Mouse (Mus musculus): ENCODE data around the gene Uhrf1. TPM values are rescaled to one million over a fixed set of nuclear protein-coding genes. Genes with fewer than 3 reads are reported as not detected.

Uhrf1 gene
- polyA plus RNA-seq (2012; fragmentation: generic; extraction: Trizol), result 18.4 TPM

GRCm38 (mm10) chr17:56303160-56303846 is at the start of gene Uhrf1:
TSS of gene Uhrf1 (plus strand) at chr17:56303321.
- Histone ChIP-seq H3K4me3 (peak within 1 kb of the TSS; percentile 83), H3K79me2 (ENCODE audit: control insufficient read depth, insufficient read depth) (peaks cover 35% of the 10 kb centered on the region), H3K36me3 (ENCODE audit: control insufficient read depth, insufficient read depth) (no peaks in the 10 kb centered on the region), H3K27me3 (ENCODE audit: control insufficient read depth, insufficient read depth, insufficient read length) (no peaks in the 10 kb centered on the region), H3ac (ENCODE audit: control insufficient read depth, insufficient read length) (peak within 1 kb of the TSS; percentile 5), H3K4me2 (ENCODE audit: low read depth) (peak within 1 kb of the TSS; percentile 97)
- TF ChIP-seq E2F4 (IDR thresholded peaks at IDR 0.05; ENCODE audit: insufficient read depth), result peak; percentile 27
- no peak for TF ChIP-seq POLR2AphosphoS2 (IDR thresholded peaks at IDR 0.05; ENCODE audit: insufficient read length, low read depth)

GRCm38 (mm10) chr17:56254695-56255094 is 48.4 kb upstream of the Uhrf1 start:
- Histone ChIP-seq H3K36me3 (ENCODE audit: control insufficient read depth, insufficient read depth) (no peaks in the 10 kb centered on the region), H3ac (ENCODE audit: control insufficient read depth, insufficient read length) (no peak overlapping the region), H3K4me3 (no peak overlapping the region), H3K27me3 (ENCODE audit: control insufficient read depth, insufficient read depth, insufficient read length) (peaks cover 4% of the 10 kb centered on the region), H3K79me2 (ENCODE audit: control insufficient read depth, insufficient read depth) (peaks cover 23% of the 10 kb centered on the region), H3K4me2 (ENCODE audit: low read depth) (no peak overlapping the region)
- TF ChIP-seq MYOG (IDR thresholded peaks at IDR 0.05; ENCODE audit: control insufficient read depth in 1 of 3, insufficient read depth in 1 of 3, insufficient read length in 2 of 3, low read depth in 2 of 3) (no peak), TCF3 (IDR thresholded peaks at IDR 0.05; ENCODE audit: insufficient read length, low read depth) (no peak), REST (IDR thresholded peaks at IDR 0.05; ENCODE audit: insufficient read depth, insufficient read length) (no peak), E2F4 (IDR thresholded peaks at IDR 0.05; ENCODE audit: insufficient read depth) (no peak), CEBPB (IDR thresholded peaks at IDR 0.05; ENCODE audit: insufficient read depth, poor library complexity, severe bottlenecking) (no peak), MAX (IDR thresholded peaks at IDR 0.05; ENCODE audit: low read depth) (no peak), POLR2A (IDR thresholded peaks at IDR 0.05; ENCODE audit: insufficient read length, low read depth) (no peak), TCF12 (IDR thresholded peaks at IDR 0.05; ENCODE audit: insufficient read depth, poor library complexity, severe bottlenecking) (no peak), POLR2AphosphoS2 (IDR thresholded peaks at IDR 0.05; ENCODE audit: insufficient read length, low read depth) (no peak), USF1 (IDR thresholded peaks at IDR 0.05; ENCODE audit: low read depth) (no peak), MYOD1 (IDR thresholded peaks at IDR 0.05; ENCODE audit: control insufficient read depth in 1 of 3, insufficient read length in 2 of 3, low read depth in 2 of 3) (no peak), SRF (IDR thresholded peaks at IDR 0.05; ENCODE audit: control insufficient read depth, insufficient read length, low read depth) (no peak)

- peak overlapping the region; percentile 64 for H3K4me2 ChIP-seq (ENCODE audit: low read depth)
- no peak overlapping the region for H3ac ChIP-seq (ENCODE audit: control insufficient read depth, insufficient read length)
- peak overlapping the region; percentile 50 for H3K4me3 ChIP-seq
Observed at GRCm38 (mm10) chr17:56255429-56255828, 47.7 kb upstream of the Uhrf1 start.

GRCm38 (mm10) chr17:56255863-56256238 is 47.3 kb upstream of the Uhrf1 start:
- TF ChIP-seq REST (IDR thresholded peaks at IDR 0.05; ENCODE audit: insufficient read depth, insufficient read length) (no peak), MYOD1 (IDR thresholded peaks at IDR 0.05; ENCODE audit: control insufficient read depth in 1 of 3, insufficient read length in 2 of 3, low read depth in 2 of 3) (no peak), POLR2A (IDR thresholded peaks at IDR 0.05; ENCODE audit: insufficient read length, low read depth) (peak; percentile 65), SRF (IDR thresholded peaks at IDR 0.05; ENCODE audit: control insufficient read depth, insufficient read length, low read depth) (peak; percentile 44), POLR2AphosphoS2 (IDR thresholded peaks at IDR 0.05; ENCODE audit: insufficient read length, low read depth) (peak; percentile 42), USF1 (IDR thresholded peaks at IDR 0.05; ENCODE audit: low read depth) (no peak)
- peaks cover 35% of the 10 kb centered on the region for H3K79me2 ChIP-seq (ENCODE audit: control insufficient read depth, insufficient read depth)
- peaks cover 7% of the 10 kb centered on the region for H3K36me3 ChIP-seq (ENCODE audit: control insufficient read depth, insufficient read depth)
- H3K4me3 ChIP-seq, result peak overlapping the region; percentile 50
- H3K27me3 ChIP-seq (ENCODE audit: control insufficient read depth, insufficient read depth, insufficient read length), result no peaks in the 10 kb centered on the region
- no peak overlapping the region for H3ac ChIP-seq (ENCODE audit: control insufficient read depth, insufficient read length)
- H3K4me2 ChIP-seq (ENCODE audit: low read depth), result peak overlapping the region; percentile 98

More at GRCm38 (mm10) chr17:56255429-56255828, 47.7 kb upstream of the Uhrf1 start:
- TF ChIP-seq E2F4 (IDR thresholded peaks at IDR 0.05; ENCODE audit: insufficient read depth), result no peak
- no peak for TF ChIP-seq REST (IDR thresholded peaks at IDR 0.05; ENCODE audit: insufficient read depth, insufficient read length)
- TF ChIP-seq TCF12 (IDR thresholded peaks at IDR 0.05; ENCODE audit: insufficient read depth, poor library complexity, severe bottlenecking), result no peak
- H3K36me3 ChIP-seq (ENCODE audit: control insufficient read depth, insufficient read depth), result peaks cover 4% of the 10 kb centered on the region
- H3K27me3 ChIP-seq (ENCODE audit: control insufficient read depth, insufficient read depth, insufficient read length), result no peaks in the 10 kb centered on the region
- H3K79me2 ChIP-seq (ENCODE audit: control insufficient read depth, insufficient read depth), result peaks cover 31% of the 10 kb centered on the region

- TF ChIP-seq CEBPB (IDR thresholded peaks at IDR 0.05; ENCODE audit: insufficient read depth, poor library complexity, severe bottlenecking), result no peak
- TF ChIP-seq REST (IDR thresholded peaks at IDR 0.05; ENCODE audit: insufficient read depth, insufficient read length), result no peak
- peak; percentile 2 for TF ChIP-seq MAX (IDR thresholded peaks at IDR 0.05; ENCODE audit: low read depth)
- TF ChIP-seq TCF3 (IDR thresholded peaks at IDR 0.05; ENCODE audit: insufficient read length, low read depth), result no peak
- peaks cover 36% of the 10 kb centered on the region for H3K79me2 ChIP-seq (ENCODE audit: control insufficient read depth, insufficient read depth)
- peak within 1 kb of the TSS; percentile 50 for H3K4me3 ChIP-seq
Observed at GRCm38 (mm10) chr17:56256239-56256881, 46.8 kb upstream of the Uhrf1 start, which contains the start of gene Fem1a. TSS of gene Fem1a (plus strand) at chr17:56256810.

More at GRCm38 (mm10) chr17:56256239-56256881, 46.8 kb upstream of the Uhrf1 start, which contains the start of gene Fem1a:
- peak within 1 kb of the TSS; percentile 98 for H3K4me2 ChIP-seq (ENCODE audit: low read depth)
- H3K36me3 ChIP-seq (ENCODE audit: control insufficient read depth, insufficient read depth), result peaks cover 7% of the 10 kb centered on the region
- peak within 1 kb of the TSS; percentile 80 for H3ac ChIP-seq (ENCODE audit: control insufficient read depth, insufficient read length)
- no peaks in the 10 kb centered on the region for H3K27me3 ChIP-seq (ENCODE audit: control insufficient read depth, insufficient read depth, insufficient read length)
